Mouse (Mus musculus): ENCODE data around the gene Ccdc157.
A peak's percentile ranks its signal among the peaks of the same experiment; 100 is the strongest.
"Not testable (repeated sequence)": the region's sequence is repeated elsewhere in the genome, so short reads cannot be mapped to it uniquely, and the experiment has no call there.

Gene Ccdc157

GRCm38 (mm10) chr11:4128461-4128860 lies 31.6 kb downstream of the Ccdc157 start:
- DNase-seq (ENCODE audit: low read depth) = not testable (repeated sequence)

DNA sequence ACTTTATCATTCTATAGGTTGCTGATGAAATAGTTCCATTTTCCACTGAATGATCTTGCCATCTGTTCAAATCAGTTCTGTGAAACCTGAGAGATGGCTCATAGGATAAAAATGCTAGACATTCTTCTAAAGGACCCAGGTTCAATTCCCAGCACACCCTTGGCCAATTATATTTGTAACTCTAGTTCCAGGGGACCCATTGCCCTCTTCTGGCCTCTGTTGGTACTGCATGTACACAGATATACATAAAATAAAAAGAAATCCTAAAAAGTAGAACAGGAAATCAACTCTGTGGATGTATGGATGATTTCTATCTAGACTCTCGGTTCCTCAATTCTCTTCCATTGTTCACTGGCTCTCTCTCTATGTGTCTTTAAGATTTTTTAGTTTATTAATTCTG lies 33.0 kb downstream of the Ccdc157 start:
- DNase-seq (ENCODE audit: low read depth) = peak; percentile 42

DNA sequence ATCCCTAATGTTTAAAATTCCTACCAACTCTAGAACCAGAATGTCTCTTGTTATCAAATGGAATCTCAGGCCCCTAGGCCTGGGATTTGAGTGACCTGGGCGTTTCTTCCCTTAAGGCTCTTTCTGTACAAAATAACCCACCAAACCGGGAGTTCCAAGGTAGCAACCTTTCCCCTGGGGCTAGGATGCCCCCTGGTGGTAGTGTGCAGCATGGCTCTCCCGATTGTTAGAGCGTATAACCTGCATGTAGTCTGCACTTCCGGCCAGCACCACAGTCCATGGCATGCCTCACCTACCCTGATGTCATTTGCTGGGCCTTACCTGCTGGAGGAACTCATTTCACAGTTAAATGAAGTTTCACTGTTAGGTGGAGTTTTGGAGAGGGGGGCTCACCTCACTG lies 36.2 kb downstream of the Ccdc157 start:
- DNase-seq (ENCODE audit: low read depth) = peak; percentile 75

DNA sequence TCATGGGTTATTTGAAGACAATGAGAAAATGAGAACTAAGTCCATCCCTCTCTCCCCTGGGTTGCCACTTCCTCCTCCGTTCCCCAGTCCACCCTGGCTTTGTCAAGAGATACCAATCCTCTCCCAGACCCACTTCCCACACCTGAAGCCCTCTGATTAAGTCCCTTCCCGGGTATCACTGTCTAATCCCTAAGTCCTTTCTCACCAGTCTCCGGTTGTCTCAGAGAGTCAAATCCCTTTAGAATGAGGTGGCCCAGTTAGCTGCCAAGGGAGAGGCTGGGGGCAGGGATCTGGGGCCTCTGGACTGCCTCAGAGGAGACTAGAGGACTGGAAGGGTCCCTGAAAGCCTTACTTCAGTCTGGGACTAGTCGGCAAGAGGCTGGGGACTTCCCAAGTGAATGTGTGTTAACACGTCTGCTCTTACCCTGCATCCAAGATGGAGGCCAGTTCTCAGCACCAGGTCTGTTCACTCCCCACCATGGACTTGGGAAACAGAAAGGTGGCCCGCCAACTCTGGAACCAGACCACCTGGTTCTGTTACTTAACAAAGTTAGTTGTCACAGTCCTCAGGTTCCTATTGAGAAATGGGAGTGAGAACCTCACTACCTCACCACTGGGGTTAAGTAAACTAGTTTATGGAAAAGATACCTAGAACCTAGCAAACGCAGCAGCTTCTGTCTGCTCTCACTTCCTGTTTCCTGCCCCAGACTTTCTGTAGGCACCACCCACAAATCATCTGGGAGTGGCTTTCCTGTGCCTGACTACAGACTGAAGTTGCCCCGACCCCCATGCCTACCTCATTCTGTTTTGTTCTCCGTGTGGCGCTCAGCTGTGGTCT lies 37.1 kb downstream of the Ccdc157 start, which contains the start of gene Sec14l2:
Gene Sec14l2 (minus strand): TSS at position 674 of the 838 bp plus-strand sequence.
- peak; percentile 81 for DNase-seq (ENCODE audit: low read depth)

DNA sequence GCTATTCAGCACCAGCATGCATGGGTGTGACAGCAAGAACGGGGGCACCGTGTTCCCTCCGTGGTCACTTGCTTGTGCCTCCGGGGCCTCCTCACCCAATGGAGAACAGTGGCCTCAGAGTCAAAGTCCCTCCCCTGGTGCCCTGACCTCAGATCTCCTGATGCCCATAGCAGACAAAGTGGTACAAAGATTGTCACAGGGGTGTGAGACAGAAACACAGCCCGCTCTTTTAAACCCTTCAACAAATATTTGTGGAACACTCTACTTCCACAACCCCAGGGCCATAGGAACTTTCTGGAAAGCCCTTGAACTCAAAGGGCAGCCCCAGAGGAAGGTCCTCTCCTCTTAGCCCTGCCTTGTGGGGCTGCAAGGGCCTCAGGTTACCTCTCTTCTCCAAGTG lies 37.9 kb downstream of the Ccdc157 start:
- DNase-seq (ENCODE audit: low read depth) = no peak

GRCm38 (mm10) chr11:4121691-4122090 lies 38.4 kb downstream of the Ccdc157 start:
- DNase-seq (ENCODE audit: low read depth) = no peak

DNA sequence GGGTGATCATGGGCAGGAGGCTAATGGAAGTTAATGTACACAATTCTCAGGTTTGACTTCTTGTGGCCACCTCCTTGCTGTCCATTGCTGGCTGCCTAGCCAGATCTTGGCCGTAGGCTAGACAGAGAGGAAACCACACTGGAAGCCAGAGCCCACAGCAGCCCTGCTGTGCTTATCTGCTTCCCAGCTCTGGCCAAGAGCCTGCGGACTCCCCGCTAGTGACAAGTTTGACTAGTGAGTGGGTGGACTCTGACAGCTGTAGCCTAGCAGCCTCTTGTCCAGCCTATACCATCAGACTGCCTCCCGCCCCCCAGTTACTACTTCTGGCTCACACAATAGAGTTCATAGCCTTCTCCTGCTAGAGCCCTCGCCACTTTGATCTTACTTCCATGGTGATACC lies 40.5 kb downstream of the Ccdc157 start:
- DNase-seq (ENCODE audit: low read depth) = no peak

DNA sequence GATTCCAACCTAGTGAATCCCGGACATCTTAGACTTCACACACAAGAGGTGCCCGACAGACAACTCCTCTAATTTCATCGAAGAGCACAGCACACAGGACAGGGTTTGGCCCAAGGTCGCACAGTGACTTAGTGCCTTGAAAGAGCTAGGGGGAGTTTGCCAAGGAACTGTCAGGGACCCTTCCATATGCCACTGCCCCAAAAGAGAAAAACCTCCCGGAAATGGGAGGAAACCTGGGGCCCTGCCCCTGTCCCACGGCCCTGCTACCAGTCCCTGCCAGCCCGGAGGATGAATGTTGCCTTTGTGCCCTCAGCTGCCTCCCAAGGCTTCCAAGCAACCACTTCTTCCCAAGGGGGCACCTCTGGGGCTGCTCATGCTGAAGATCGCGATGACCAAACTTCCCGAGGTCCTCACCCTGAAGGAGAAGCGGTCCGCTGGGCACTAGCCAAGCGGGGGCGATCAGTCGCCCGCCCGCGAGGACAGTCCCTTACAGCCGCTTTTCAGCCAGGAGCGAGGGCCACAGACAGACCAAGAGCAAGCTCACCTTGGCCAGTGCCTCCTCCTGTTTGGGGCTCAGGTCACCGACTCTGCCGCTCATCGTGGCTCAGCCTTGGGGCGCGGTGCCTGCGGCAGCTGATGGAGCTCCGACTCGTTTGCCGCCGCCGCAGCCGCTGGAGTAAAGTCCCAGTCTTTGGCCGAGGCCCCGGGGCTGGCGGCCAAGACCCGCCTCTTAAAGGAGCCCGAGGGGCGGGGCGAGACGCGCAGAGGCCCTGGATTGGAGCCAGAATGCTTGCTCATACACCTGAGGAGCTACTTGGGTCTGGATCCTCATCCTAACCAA lies 41.8 kb downstream of the Ccdc157 start:
- peak; percentile 72 for DNase-seq (ENCODE audit: low read depth)

- no peak for DNase-seq (ENCODE audit: low read depth)
Measured at GRCm38 (mm10) chr11:4117372-4118071, 42.6 kb downstream of the Ccdc157 start.

GRCm38 (mm10) chr11:4116458-4117141 lies 43.5 kb downstream of the Ccdc157 start:
- no peak for DNase-seq (ENCODE audit: low read depth)

GRCm38 (mm10) chr11:4115407-4115806 lies 44.7 kb downstream of the Ccdc157 start:
- no peak for DNase-seq (ENCODE audit: low read depth)

GRCm38 (mm10) chr11:4114541-4114940 lies 45.6 kb downstream of the Ccdc157 start:
- DNase-seq (ENCODE audit: low read depth) = not testable (repeated sequence)

- DNase-seq (ENCODE audit: low read depth) = no peak
Measured at GRCm38 (mm10) chr11:4113970-4114369, 46.1 kb downstream of the Ccdc157 start.

- no peak for DNase-seq (ENCODE audit: low read depth)
Measured at GRCm38 (mm10) chr11:4113496-4113895, 46.6 kb downstream of the Ccdc157 start.

DNA sequence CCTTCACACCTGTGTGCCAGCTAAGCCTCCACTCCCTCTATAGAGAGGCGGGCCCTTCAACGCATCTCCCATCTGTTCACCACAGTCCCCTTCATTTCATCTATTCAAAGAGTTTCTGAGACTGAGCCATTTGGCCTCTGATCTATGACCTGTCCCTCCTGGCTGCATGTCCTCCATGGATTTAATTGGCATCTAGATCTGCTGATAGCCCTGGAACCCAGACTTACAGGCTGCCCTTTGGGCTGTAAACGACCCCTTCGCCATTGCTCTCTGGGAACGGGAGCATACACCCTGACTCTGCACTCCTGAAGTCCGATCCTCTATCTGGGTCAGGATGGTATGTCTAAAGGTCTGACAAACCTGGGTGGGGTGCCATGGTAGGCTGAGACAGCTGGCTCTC lies 47.2 kb downstream of the Ccdc157 start:
- no peak for DNase-seq (ENCODE audit: low read depth)

DNA sequence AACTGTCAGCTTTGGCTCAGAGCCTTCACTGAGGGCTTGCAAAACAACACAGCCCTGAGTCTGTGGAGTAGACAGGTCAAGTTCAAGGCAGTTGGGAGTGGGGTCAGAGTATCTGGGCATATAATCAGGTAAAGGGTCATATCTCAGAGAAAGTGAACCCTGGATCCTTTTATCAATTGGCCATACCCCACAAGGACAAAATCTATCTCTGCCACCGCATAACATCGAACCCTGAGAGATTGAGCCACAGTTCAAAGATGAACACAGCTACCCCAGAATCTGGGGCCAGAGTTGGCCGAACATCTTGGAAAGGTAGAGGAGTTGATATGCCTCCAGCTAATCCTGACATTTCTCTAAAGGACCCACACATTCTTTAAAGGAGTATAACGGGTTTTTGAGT lies 48.1 kb downstream of the Ccdc157 start:
- DNase-seq (ENCODE audit: low read depth) = no peak

GRCm38 (mm10) chr11:4108691-4109090 lies 51.4 kb downstream of the Ccdc157 start:
- DNase-seq (ENCODE audit: low read depth) = no peak

DNA sequence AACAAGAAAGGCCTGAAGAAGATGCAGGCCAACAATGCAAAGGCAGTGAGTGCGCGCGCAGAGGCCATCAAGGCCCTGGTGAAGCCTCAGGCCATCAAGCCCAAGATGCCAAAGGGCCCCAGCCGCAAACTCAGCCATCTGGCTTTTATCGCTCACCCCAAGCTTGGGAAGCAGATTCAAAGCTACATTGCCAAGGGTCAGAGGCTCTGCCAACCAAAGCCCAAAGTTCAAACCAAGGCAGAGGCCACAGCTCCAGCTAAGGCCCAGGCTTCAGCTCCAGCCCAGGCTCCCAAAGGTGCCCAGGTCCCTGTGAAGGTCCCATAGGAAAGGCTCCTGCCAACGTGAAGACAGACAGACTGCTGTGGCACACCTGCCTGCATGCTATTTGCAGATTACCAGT lies 52.2 kb downstream of the Ccdc157 start:
- not testable (repeated sequence) for DNase-seq (ENCODE audit: low read depth)

DNA sequence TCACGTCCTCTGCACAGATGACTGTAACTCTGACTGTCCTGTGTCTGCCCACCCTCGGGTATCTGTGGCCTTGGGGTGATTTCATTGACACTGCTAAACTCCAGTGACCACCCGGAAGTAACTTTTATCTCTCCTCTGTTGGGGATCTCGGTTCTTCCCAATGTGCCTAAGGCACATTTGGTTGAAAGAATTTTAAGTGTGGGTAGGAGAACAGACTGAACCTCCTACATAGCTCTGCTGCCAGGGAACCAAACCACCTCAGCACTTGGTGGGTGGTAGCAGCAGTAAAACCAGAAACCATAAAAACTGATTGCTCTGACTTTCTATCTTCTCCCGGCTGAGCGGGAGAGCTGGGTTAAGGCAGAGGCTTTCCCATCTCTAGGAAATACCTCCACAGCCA lies 54.6 kb downstream of the Ccdc157 start:
- no peak for DNase-seq (ENCODE audit: low read depth)

GRCm38 (mm10) chr11:4104989-4105388 lies 55.1 kb downstream of the Ccdc157 start:
- DNase-seq (ENCODE audit: low read depth) = no peak

GRCm38 (mm10) chr11:4103522-4103921 lies 56.6 kb downstream of the Ccdc157 start:
- DNase-seq (ENCODE audit: low read depth) = no peak

DNA sequence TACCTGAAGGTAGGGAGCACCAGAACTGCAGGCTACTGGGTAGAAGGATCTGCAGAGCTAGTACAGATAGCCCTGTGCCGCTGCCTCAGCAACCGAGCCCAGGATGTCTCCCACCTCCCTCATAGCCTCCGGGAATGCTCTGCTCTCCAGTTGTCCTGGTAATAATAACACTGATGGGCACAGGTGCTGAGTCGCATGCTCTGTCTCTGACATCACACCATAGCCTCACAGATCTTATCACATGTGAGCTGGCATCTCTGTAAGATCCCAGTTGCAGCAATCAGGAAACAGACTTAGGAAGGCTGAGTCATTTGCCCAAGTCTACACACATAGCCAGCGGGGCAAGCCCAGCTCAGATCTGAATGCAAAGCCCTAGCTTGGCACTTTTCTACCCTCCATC lies 58.2 kb downstream of the Ccdc157 start:
- no peak for DNase-seq (ENCODE audit: low read depth)

Data from induced T-regulatory cell, adult 2 months (primary cell).